Mouse (Mus musculus): ENCODE data around the gene Rnf31.

- TF ChIP-seq CTCF (IDR thresholded peaks at IDR 0.05 in 2 of 3, conservative IDR thresholded peaks at IDR 0.05 in 1 of 3; ENCODE audit: control insufficient read depth in 1 of 3, insufficient read depth in 1 of 3, low read depth in 2 of 3, low read length in 3 of 3, poor library complexity in 1 of 3, severe bottlenecking in 1 of 3) (no peak), GATA1 (IDR thresholded peaks at IDR 0.05; ENCODE audit: low read depth, low read length) (no peak), CHD1 (IDR thresholded peaks at IDR 0.05; ENCODE audit: low read depth, low read length) (no peak), EP300 (IDR thresholded peaks at IDR 0.05; ENCODE audit: low read depth in 1 of 2, low read length in 2 of 2) (no peak), JUND (IDR thresholded peaks at IDR 0.05; ENCODE audit: low read depth, low read length) (no peak), NRF1 (IDR thresholded peaks at IDR 0.05; ENCODE audit: insufficient read depth, low read depth, low read length, poor library complexity, severe bottlenecking) (no peak), ZMIZ1 (IDR thresholded peaks at IDR 0.05; ENCODE audit: low read depth, low read length) (no peak), CHD2 (IDR thresholded peaks at IDR 0.05; ENCODE audit: low read length) (no peak), POLR2AphosphoS2 (IDR thresholded peaks at IDR 0.05; ENCODE audit: low read length) (no peak), POLR2A (IDR thresholded peaks at IDR 0.05; ENCODE audit: control insufficient read depth in 1 of 2, insufficient read depth in 1 of 2, low read depth in 1 of 2, low read length in 2 of 2, poor library complexity in 1 of 2) (no peak), GABPA (IDR thresholded peaks at IDR 0.05; ENCODE audit: low read depth, low read length) (no peak), SMC3 (IDR thresholded peaks at IDR 0.05; ENCODE audit: low read depth, low read length) (no peak), ZNF384 (IDR thresholded peaks at IDR 0.05; ENCODE audit: low read depth, low read length) (no peak)
These were observed 47.2 kb upstream of the Rnf31 start for GRCm38 (mm10) chr14:55544334-55544733.
